Mouse (Mus musculus): ENCODE data around the gene Nop9.

GRCm38 (mm10) chr14:55767519-55768414 lies 22.3 kb downstream of the Nop9 start:
- TF ChIP-seq TBP (conservative IDR thresholded peaks at IDR 0.05; ENCODE audit: low read depth, low read length) (no peak), EP300 (IDR thresholded peaks at IDR 0.05; ENCODE audit: low read length) (no peak), CTCF (conservative IDR thresholded peaks at IDR 0.05 in 1 of 2, IDR thresholded peaks at IDR 0.05 in 1 of 2; ENCODE audit: low read depth in 2 of 2, low read length in 2 of 2) (no peak), POLR2A (IDR thresholded peaks at IDR 0.05; ENCODE audit: low read depth, low read length) (no peak), MAFK (IDR thresholded peaks at IDR 0.05; ENCODE audit: insufficient replicate concordance, low read length) (no peak), MXI1 (IDR thresholded peaks at IDR 0.05; ENCODE audit: low read depth, low read length) (no peak), USF1 (IDR thresholded peaks at IDR 0.05; ENCODE audit: low read depth, low read length) (no peak), ZNF384 (IDR thresholded peaks at IDR 0.05; ENCODE audit: low read depth, low read length) (no peak), CHD1 (IDR thresholded peaks at IDR 0.05; ENCODE audit: low read depth, low read length) (no peak), MAX (IDR thresholded peaks at IDR 0.05; ENCODE audit: low read length) (no peak), ETS1 (conservative IDR thresholded peaks at IDR 0.05; ENCODE audit: low read depth, low read length) (no peak), NRF1 (IDR thresholded peaks at IDR 0.05; ENCODE audit: low read depth, low read length) (no peak)
